13 mouse cellular contexts compared by ENCODE assay signal in the genomic region with DNA sequence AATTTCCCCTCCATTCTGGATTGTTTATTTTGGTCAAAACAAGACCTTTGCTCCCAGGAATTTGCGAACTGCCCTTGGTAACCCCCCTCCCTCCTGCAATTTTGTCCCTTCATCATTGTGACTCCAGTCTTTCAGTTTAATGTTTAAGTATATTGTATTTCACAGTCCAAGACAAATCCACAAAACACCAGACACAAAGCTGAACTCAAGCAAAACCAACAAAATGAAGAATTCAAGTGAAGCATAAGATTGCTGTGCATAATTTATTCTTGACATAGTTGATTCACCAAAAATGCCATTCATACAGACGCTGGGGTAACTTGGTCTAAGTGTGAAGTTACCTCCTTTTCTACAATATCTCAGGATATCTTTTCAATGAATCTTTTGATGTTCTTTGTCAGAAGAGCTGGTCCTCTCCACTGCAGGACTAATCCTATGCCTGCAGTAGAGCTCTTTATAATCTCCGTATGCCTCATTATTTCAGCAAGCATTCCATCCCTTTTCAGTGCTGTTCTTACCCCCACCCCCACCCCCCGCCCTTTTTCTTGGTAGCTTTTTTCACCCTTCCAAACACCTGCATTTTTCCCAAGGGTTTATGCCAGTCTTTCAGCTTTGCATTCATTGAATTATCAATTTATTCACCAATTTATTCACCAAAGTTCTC.
A peak's percentile ranks its signal among the peaks of the same experiment; 100 is the strongest.
DNase-seq lines count a peak whose midpoint lies in the region; ATAC-seq lines count a peak whose summit lies in the region.
"Had no signal": no experiment of that assay in that cellular context is flagged by ENCODE, and none has a peak within 500 bp of the region (broad histone marks: within the 10 kb centered on the region; RNA-seq: fewer than 3 reads in every experiment).

No protein-coding gene starts in this region.

- H3K36me3 ChIP-seq in embryonic facial prominence, embryonic 11.5 days (replicated peaks; ENCODE audit: control insufficient read depth, insufficient read depth, low read depth, low read length), result no peaks in the 10 kb centered on the region
- H3K36me3 ChIP-seq in hindbrain, embryonic 10.5 days, result no peaks in the 10 kb centered on the region
- H3K36me3 ChIP-seq in midbrain, embryonic 10.5 days, result no peaks in the 10 kb centered on the region
- H3K36me3 ChIP-seq: liver, embryonic 12.5 days had no signal

- no peak overlapping the region for H3K9ac ChIP-seq in embryonic facial prominence, embryonic 11.5 days (replicated peaks; ENCODE audit: low read length)
- H3K9ac ChIP-seq: liver, embryonic 12.5 days had no signal

- peak; percentile 70; the same call in 1 of the 2 replicates for ATAC-seq in embryonic facial prominence, embryonic 11.5 days (replicated peaks; ENCODE audit: insufficient number of reproducible peaks, low FRiP score, low TSS enrichment, low read depth)
- ATAC-seq: activated CD4-positive, CD25-positive, alpha-beta regulatory T cell, adult 4 months; liver, embryonic 12.5 days had no signal

- no peaks in the 10 kb centered on the region for H3K9me3 ChIP-seq in embryonic facial prominence, embryonic 11.5 days (replicated peaks; ENCODE audit: control insufficient read depth, low read length)
- H3K9me3 ChIP-seq in hindbrain, embryonic 10.5 days, result no peaks in the 10 kb centered on the region
- no peaks in the 10 kb centered on the region for H3K9me3 ChIP-seq in midbrain, embryonic 10.5 days (replicated peaks)
- H3K9me3 ChIP-seq: liver, embryonic 12.5 days had no signal

- DNase-seq in embryo, embryonic 10.5 days (ENCODE audit: low spot score), result peak; percentile 63
- DNase-seq in embryo, embryonic 9.5 days (ENCODE audit: extremely low spot score), result no peak
- peak; percentile 5 for DNase-seq in embryonic facial prominence, embryonic 11.5 days (ENCODE audit: low spot score)
- no peak for DNase-seq in hindbrain, embryonic 10.5 days (ENCODE audit: low spot score)
- DNase-seq in midbrain, embryonic 10.5 days (ENCODE audit: low spot score), result no peak
- DNase-seq in thymus, postnatal 10 days (ENCODE audit: low spot score in 2 of 2), result no peak
- DNase-seq in left cerebral cortex, adult 18-20 months (ENCODE audit: low spot score in 2 of 2), result no peak
- DNase-seq in spleen, postnatal 14 days (ENCODE audit: low spot score in 2 of 2), result no peak
- DNase-seq: heart, adult 2 months had no signal

- 34% methylated on average over 4 of the region's 4 CpGs for WGBS in embryonic facial prominence, embryonic 11.5 days
- 40% methylated on average over 4 of the region's 4 CpGs for WGBS in hindbrain, embryonic 10.5 days
- WGBS in midbrain, embryonic 10.5 days, result 24% methylated on average over 4 of the region's 4 CpGs

- H3K4me2 ChIP-seq in embryonic facial prominence, embryonic 11.5 days (ENCODE audit: low read depth, low read length), result no peak overlapping the region
- H3K4me2 ChIP-seq: liver, embryonic 12.5 days had no signal

- no peak overlapping the region; the same call in 1 of the 2 replicates for H3K27ac ChIP-seq in embryonic facial prominence, embryonic 11.5 days (replicated peaks; ENCODE audit: low read depth, low read length)
- peak overlapping the region; percentile 82 for H3K27ac ChIP-seq in hindbrain, embryonic 10.5 days
- H3K27ac ChIP-seq in midbrain, embryonic 10.5 days (replicated peaks), result peak overlapping the region; percentile 85
- H3K27ac ChIP-seq: heart, adult 2 months; liver, embryonic 12.5 days; macrophage; stomach, postnatal 0 days had no signal

- H3K27me3 ChIP-seq in embryonic facial prominence, embryonic 11.5 days (ENCODE audit: control insufficient read depth, insufficient read depth, low read length), result no peaks in the 10 kb centered on the region
- H3K27me3 ChIP-seq in hindbrain, embryonic 10.5 days (ENCODE audit: insufficient read depth, poor library complexity, severe bottlenecking), result no peaks in the 10 kb centered on the region
- no peaks in the 10 kb centered on the region for H3K27me3 ChIP-seq in midbrain, embryonic 10.5 days (ENCODE audit: low read depth, poor library complexity, severe bottlenecking)
- H3K27me3 ChIP-seq: liver, embryonic 12.5 days had no signal

- H3K4me3 ChIP-seq in embryonic facial prominence, embryonic 11.5 days (ENCODE audit: low read depth, low read length), result no peak overlapping the region
- H3K4me3 ChIP-seq in hindbrain, embryonic 10.5 days, result no peak overlapping the region
- H3K4me3 ChIP-seq in midbrain, embryonic 10.5 days, result no peak overlapping the region
- H3K4me3 ChIP-seq: heart, adult 2 months; liver, embryonic 12.5 days had no signal

- H3K4me1 ChIP-seq in embryonic facial prominence, embryonic 11.5 days (ENCODE audit: control insufficient read depth, insufficient read depth, low read length), result no peaks in the 10 kb centered on the region
- H3K4me1 ChIP-seq in hindbrain, embryonic 10.5 days (replicated peaks), result peaks cover 20% of the 10 kb centered on the region
- H3K4me1 ChIP-seq in midbrain, embryonic 10.5 days, result peaks cover 32% of the 10 kb centered on the region
- H3K4me1 ChIP-seq: liver, embryonic 12.5 days had no signal

Comparison
In these comparisons a context has a peak if more than half of its experiments do, and no peak if none do; other contexts are left out.
1. DNase-seq: peak in embryo, embryonic 10.5 days (single experiment) and embryonic facial prominence, embryonic 11.5 days (single experiment); none in embryo, embryonic 9.5 days (single experiment), hindbrain, embryonic 10.5 days (single experiment), midbrain, embryonic 10.5 days (single experiment), thymus, postnatal 10 days (0 of 2), left cerebral cortex, adult 18-20 months (0 of 2) and spleen, postnatal 14 days (0 of 2).